Mouse (Mus musculus) embryonic facial prominence, embryonic 12.5 days (tissue): Measurements from ENCODE around the gene Apom. TPM values are rescaled to one million over a fixed set of nuclear protein-coding genes. Genes with fewer than 3 reads are reported as not detected.

Experiments used
- ATAC-seq: fragments of 200-750 bp; cut with Nextera tagmentation; 2 replicates; pipeline ENCODE4 v1.8.0; 2017; ENCODE audit not compliant: insufficient number of reproducible peaks, insufficient read depth, low FRiP score, low TSS enrichment
- H3K27ac ChIP-seq: fragments of 300-500 bp; sonication (generic); 2 replicates; pipeline ENCODE4 v1.5.1; 2016; ENCODE audit warnings: mild to moderate bottlenecking
- H3K27me3 ChIP-seq: fragments of 300-500 bp; sonication (generic); 2 replicates; pipeline ENCODE4 v1.6.1; 2016; ENCODE audit warnings: mild to moderate bottlenecking, moderate library complexity
- H3K36me3 ChIP-seq: fragments of 300-500 bp; sonication (generic); 2 replicates; pipeline ENCODE4 v1.6.1; 2016; ENCODE audit warnings: mild to moderate bottlenecking
- H3K4me1 ChIP-seq: fragments of 300-500 bp; sonication (generic); 2 replicates; pipeline ENCODE4 v1.6.1; 2016
- H3K4me2 ChIP-seq: fragments of 300-500 bp; sonication (generic); replicated peaks from 2 replicates; pipeline ENCODE4 v1.6.1; 2016; ENCODE audit warnings: mild to moderate bottlenecking, moderate library complexity
- H3K4me3 ChIP-seq: fragments of 300-500 bp; sonication (generic); 2 replicates; pipeline ENCODE4 v1.5.1; 2016; ENCODE audit warnings: mild to moderate bottlenecking
- H3K9ac ChIP-seq: fragments of 300-500 bp; sonication (generic); 2 replicates; pipeline ENCODE4 v1.6.1; 2016; ENCODE audit warnings: mild to moderate bottlenecking, moderate library complexity
- H3K9me3 ChIP-seq: fragments of 300-500 bp; sonication (generic); 2 replicates; pipeline ENCODE4 v1.6.1; 2016; ENCODE audit warnings: mild to moderate bottlenecking, moderate library complexity
- WGBS: fragments of 180-500 bp; shearing (Covaris S2); methylation state at CpG from one replicate; pipeline ENCODE4 v1.1.7; 2016; 5-methylcytosine and 5-hydroxymethylcytosine counted together
- polyA plus RNA-seq: library from polyadenylated mRNA; unstranded; fragments of >200 nt; fragmentation: Nextera tagmentation; extraction: Ambion mirVana; gene quantifications from 2 replicates; pipeline ENCODE4 v1.2.1, GENCODE M21; 2016

Gene Apom
- polyA plus RNA-seq, 1 experiment from 2014 or later: 0.49 TPM

- Histone ChIP-seq H3K27ac (no peak overlapping the region), H3K4me2 (no peak overlapping the region), H3K9me3 (no peaks in the 10 kb centered on the region), H3K4me1 (no peaks in the 10 kb centered on the region), H3K4me3 (no peak overlapping the region), H3K27me3 (no peaks in the 10 kb centered on the region), H3K36me3 (peaks cover 55% of the 10 kb centered on the region), H3K9ac (no peak overlapping the region)
- no peak for ATAC-seq
- 66% methylated on average over 6 of the region's 6 CpGs for whole genome bisulfite sequencing
Observed at GRCm38 (mm10) chr17:35103221-35103690, 28.6 kb downstream of the Apom start.

GRCm38 (mm10) chr17:35102299-35102698, 29.6 kb downstream of the Apom start:
- Histone ChIP-seq H3K36me3 (peaks cover 62% of the 10 kb centered on the region), H3K9ac (no peak overlapping the region), H3K9me3 (no peaks in the 10 kb centered on the region), H3K4me1 (no peaks in the 10 kb centered on the region), H3K27ac (no peak overlapping the region), H3K4me3 (no peak overlapping the region), H3K27me3 (no peaks in the 10 kb centered on the region), H3K4me2 (no peak overlapping the region)
- WGBS: 78% methylated on average over 6 of the region's 8 CpGs
- no peak for ATAC-seq

GRCm38 (mm10) chr17:35101161-35101560, 30.7 kb downstream of the Apom start:
- no peaks in the 10 kb centered on the region for H3K9me3 ChIP-seq
- H3K4me2 ChIP-seq: no peak overlapping the region
- 86% methylated on average over 11 of the region's 11 CpGs for WGBS
- H3K4me1 ChIP-seq: no peaks in the 10 kb centered on the region
- H3K27me3 ChIP-seq: no peaks in the 10 kb centered on the region
- no peak overlapping the region for H3K4me3 ChIP-seq
- no peak overlapping the region for H3K9ac ChIP-seq
- H3K36me3 ChIP-seq: peaks cover 73% of the 10 kb centered on the region
- no peak overlapping the region for H3K27ac ChIP-seq
- no peak for ATAC-seq

- Histone ChIP-seq H3K27ac (no peak overlapping the region), H3K27me3 (no peaks in the 10 kb centered on the region), H3K9ac (no peak overlapping the region), H3K4me1 (no peaks in the 10 kb centered on the region), H3K9me3 (no peaks in the 10 kb centered on the region), H3K4me3 (no peak overlapping the region), H3K36me3 (peaks cover 80% of the 10 kb centered on the region), H3K4me2 (no peak overlapping the region)
- no peak for ATAC-seq
- 83% methylated on average over 10 of the region's 10 CpGs for WGBS
Observed at GRCm38 (mm10) chr17:35100196-35100765, 31.6 kb downstream of the Apom start.

- Histone ChIP-seq H3K4me1 (no peaks in the 10 kb centered on the region), H3K27ac (no peak overlapping the region), H3K9ac (no peak overlapping the region), H3K27me3 (no peaks in the 10 kb centered on the region), H3K4me2 (no peak overlapping the region), H3K36me3 (peaks cover 91% of the 10 kb centered on the region), H3K9me3 (no peaks in the 10 kb centered on the region), H3K4me3 (no peak overlapping the region)
- 82% methylated on average over 12 of the region's 12 CpGs for WGBS
- no peak for ATAC-seq
Observed at GRCm38 (mm10) chr17:35097164-35097655, 34.6 kb downstream of the Apom start.

GRCm38 (mm10) chr17:35096597-35096996, 35.3 kb downstream of the Apom start:
- H3K27ac ChIP-seq: no peak overlapping the region
- H3K4me1 ChIP-seq: no peaks in the 10 kb centered on the region
- no peak overlapping the region for H3K9ac ChIP-seq
- peaks cover 90% of the 10 kb centered on the region for H3K36me3 ChIP-seq
- 77% methylated on average over 12 of the region's 12 CpGs for WGBS
- H3K4me2 ChIP-seq: no peak overlapping the region
- ATAC-seq: no peak
- H3K27me3 ChIP-seq: no peaks in the 10 kb centered on the region
- H3K9me3 ChIP-seq: no peaks in the 10 kb centered on the region
- H3K4me3 ChIP-seq: no peak overlapping the region

- 94% methylated on average over 15 of the region's 15 CpGs for WGBS
- Histone ChIP-seq H3K36me3 (peaks cover 75% of the 10 kb centered on the region), H3K4me1 (peaks cover 11% of the 10 kb centered on the region), H3K27ac (no peak overlapping the region), H3K9me3 (no peaks in the 10 kb centered on the region), H3K4me2 (no peak overlapping the region), H3K27me3 (no peaks in the 10 kb centered on the region), H3K9ac (no peak overlapping the region), H3K4me3 (no peak overlapping the region)
- ATAC-seq: no peak
Observed at GRCm38 (mm10) chr17:35094475-35095365, 37.1 kb downstream of the Apom start.

GRCm38 (mm10) chr17:35092403-35093198, 39.2 kb downstream of the Apom start:
- Histone ChIP-seq H3K9me3 (no peaks in the 10 kb centered on the region), H3K4me3 (no peak overlapping the region), H3K36me3 (peaks cover 57% of the 10 kb centered on the region), H3K4me1 (peaks cover 11% of the 10 kb centered on the region), H3K27ac (no peak overlapping the region), H3K9ac (no peak overlapping the region), H3K27me3 (no peaks in the 10 kb centered on the region), H3K4me2 (no peak overlapping the region)
- no peak for ATAC-seq
- WGBS: 87% methylated on average over 14 of the region's 14 CpGs

- no peak for ATAC-seq
- 67% methylated on average over 8 of the region's 8 CpGs for WGBS
- Histone ChIP-seq H3K36me3 (peaks cover 37% of the 10 kb centered on the region), H3K4me2 (peak overlapping the region; percentile 50), H3K4me3 (peak overlapping the region; percentile 49), H3K9me3 (no peaks in the 10 kb centered on the region), H3K9ac (peak overlapping the region; percentile 70), H3K27me3 (no peaks in the 10 kb centered on the region), H3K27ac (no peak overlapping the region), H3K4me1 (peaks cover 11% of the 10 kb centered on the region)
Observed at GRCm38 (mm10) chr17:35090166-35090932, 41.5 kb downstream of the Apom start.

- H3K9me3 ChIP-seq: no peaks in the 10 kb centered on the region
- H3K27me3 ChIP-seq: no peaks in the 10 kb centered on the region
- peak within 1 kb of the TSS; percentile 49 for H3K4me3 ChIP-seq
- peaks cover 25% of the 10 kb centered on the region for H3K36me3 ChIP-seq
- peak within 1 kb of the TSS; percentile 70 for H3K9ac ChIP-seq
- peak within 1 kb of the TSS; percentile 89 for H3K27ac ChIP-seq
- peak; percentile 94 for ATAC-seq
- WGBS: 3% methylated on average over 67 of the region's 67 CpGs
- H3K4me1 ChIP-seq: peaks cover 11% of the 10 kb centered on the region
- peak within 1 kb of the TSS; percentile 50 for H3K4me2 ChIP-seq
Observed at GRCm38 (mm10) chr17:35088825-35089644, 42.8 kb downstream of the Apom start, which contains the start of gene Abhd16a. TSS of gene Abhd16a (plus strand) at chr17:35089263.
